Mouse (Mus musculus) lung, postnatal 14 days (tissue): ENCODE data around the gene Spryd4.
A peak's percentile ranks its signal among the peaks of the same experiment; 100 is the strongest.
"Not testable (repeated sequence)": the region's sequence is repeated elsewhere in the genome, so short reads cannot be mapped to it uniquely, and the experiment has no call there.

Source experiments
- DNase-seq: peaks from one replicate; pipeline ENCODE4 v3.0.0; 2021

The Spryd4 gene

DNA sequence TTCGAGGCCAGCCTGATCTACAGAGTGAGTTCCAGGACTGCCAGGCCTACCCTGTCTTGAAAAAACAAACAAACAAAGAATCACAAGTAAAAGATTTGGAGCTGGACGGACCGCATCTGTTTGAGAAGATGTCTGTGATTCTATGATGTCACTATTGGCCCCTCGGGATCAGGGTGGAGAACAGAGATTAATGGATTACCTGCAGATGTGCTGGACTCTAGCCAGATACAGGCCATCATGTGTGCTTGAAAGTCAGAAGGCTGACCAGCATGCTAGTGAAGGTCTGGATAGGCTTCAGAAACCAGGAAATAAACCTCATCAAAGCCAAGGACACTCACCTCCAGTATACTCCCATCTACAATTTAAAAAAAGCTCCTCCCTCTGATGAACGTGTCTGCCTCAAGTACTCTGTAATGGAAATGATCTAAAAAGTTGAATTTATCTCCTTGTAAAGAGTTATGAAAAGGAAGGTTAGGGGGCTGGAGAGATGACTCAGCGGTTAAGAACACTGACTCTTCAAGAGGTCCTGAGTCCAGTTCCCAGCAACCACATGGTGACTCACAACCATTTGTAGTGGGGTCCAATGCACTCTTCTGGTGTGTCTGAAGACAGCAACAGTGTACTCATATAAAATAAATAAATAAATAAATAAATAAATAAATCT lies 26.2 kb downstream of the Spryd4 start:
- no peak for DNase-seq

DNA sequence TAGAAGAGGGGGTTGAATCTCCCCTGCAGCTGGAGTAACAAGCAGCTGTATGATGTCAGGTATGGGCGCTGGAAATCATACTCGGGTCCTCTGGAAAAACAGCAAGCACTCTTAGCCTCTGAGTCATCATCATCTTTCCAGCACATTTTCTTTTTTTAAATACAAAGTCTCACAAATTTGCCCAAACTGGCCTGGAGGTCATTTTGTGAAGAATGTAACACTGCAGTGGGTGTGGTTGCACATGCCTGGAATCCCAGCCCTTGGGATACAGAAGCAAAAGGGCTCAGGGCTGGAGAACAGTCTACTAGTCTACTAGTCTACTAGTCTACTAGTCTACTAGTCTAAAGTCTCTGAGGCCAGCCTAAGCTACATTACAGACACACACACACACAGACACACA lies 27.3 kb downstream of the Spryd4 start:
- no peak for DNase-seq

DNA sequence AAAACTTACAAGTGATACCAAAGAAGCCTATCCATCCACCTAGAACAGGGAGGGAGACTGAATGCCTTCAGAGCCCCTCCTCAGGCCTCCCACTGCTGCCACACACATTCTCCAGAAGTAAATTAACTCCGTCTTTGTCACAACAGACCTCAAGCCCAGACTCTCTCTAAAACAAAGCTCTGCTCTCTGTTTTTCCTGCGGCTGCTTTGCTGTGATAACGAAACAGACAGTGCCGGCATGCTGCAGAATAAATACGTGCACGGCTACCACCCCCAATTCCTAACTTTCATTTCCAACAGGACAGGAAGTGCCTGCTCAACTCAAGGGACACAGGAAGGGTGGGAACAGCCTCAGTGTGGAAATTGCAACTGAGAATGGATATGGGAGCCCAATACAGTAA lies 31.6 kb downstream of the Spryd4 start, which contains the start of gene Rbms2:
TSS of gene Rbms2 (minus strand) at position 309 of the 400 bp plus-strand sequence.
- peak; percentile 61 for DNase-seq

DNA sequence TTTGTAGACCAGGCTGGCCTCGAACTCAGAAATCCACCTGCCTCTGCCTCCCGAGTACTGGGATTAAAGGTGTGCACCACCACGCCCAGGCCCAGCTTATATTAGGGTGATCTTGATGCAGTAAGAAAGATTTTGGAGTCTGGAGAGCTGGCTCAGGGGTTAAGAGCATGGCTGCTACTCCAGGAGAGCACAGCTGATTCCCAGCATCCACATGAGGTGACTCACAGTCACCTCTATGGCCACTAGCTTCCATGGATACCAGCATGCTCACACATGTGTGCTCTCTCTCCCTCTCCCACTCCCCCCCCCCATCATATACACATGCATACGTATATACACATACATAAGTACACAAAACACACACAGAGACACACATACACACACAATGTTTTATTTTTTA lies 34.3 kb downstream of the Spryd4 start:
- DNase-seq, result no peak

DNA sequence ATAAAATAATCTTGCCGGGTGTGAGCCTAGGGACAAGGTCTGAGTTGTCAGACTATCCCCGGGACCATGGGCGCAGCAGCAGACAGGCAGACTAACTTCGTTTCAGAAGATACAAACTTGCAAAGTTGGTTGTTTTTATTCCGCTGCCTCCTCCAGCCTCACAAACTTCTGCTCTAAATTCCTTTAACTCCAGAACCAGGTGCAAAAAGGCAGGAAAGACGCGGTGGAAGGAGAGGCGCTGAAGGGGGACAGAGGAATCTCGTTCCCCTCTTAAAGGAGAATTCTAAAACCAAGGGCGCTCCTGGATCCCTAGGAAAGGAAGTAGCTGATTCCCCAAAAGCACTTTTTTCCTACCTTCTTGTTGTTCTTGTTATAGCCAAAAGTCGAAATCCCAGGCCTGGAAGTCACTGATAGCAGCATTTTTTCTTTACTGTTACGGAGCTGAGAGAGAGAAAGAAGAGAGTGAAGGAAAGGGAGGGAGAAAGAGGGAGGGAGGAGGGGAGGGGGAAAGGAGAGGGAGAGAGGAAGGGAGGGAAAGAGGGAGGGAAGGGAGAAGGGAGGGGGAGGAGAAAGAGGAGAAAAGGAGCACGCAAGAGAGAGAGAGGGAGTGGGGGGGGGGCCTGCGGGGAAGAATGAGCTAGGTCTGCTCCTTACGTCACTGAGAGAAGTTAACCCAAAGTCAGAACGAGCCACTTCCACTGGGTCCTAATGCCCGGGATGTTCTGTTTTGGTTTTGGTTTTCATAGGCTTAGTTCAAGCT lies 35.4 kb downstream of the Spryd4 start:
- DNase-seq, result peak; percentile 66

DNA sequence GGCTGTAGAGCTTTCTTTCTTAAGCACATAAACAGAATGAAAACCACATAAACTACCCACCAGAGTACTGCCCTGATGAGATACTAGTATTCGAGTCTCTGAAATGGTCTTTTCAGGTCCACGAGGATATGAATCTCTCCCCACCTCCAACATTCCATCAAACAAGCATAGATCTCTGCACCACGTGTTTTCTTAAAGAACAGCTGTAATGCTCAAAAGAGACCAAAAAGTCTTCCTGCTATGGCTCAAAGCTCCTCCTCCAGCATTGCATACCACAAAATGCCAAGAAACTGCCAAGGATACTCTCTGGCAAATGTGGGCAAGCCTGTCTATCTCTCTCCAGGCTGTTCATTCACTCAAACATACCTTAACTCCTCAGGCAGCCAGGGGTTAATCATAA lies 36.3 kb downstream of the Spryd4 start:
- DNase-seq, result no peak

DNA sequence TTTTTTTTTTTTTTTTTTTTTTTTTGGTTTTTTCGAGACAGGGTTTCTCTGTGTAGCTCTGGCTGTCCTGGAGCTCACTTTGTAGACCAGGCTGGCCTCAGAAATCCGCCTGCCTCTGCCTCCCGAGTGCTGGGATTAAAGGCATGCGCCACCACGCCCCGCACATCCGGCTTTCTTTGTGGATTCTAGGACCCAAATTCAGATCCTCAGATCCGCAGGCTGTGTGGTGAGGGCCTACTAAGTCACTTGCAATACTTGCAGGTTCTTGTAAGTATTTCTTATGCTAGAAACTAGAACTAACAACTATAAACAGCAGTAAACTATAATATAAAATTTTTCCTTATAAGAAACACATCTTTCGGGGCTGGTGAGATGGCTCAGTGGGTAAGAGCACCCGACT lies 40.3 kb downstream of the Spryd4 start:
- not testable (repeated sequence) for DNase-seq

DNA sequence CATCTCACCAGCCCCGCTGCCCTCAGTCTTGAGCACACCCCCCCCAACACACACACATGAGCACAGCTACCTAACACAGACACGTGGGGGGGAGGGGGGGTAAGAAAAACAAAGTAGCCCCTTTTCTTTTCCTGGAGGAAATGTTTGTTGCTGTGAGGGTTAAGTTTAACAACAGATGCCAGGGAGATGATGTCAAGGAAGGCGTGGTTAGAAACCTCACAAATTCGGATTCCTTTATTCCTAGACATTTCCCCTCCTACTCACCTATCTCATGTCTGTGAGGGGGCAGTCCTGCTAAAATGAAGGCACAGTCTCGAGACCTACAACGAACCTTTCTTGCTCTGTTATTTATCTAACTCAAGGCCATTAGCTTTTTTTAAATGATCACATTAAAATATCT lies 44.5 kb downstream of the Spryd4 start:
- DNase-seq, result no peak

DNA sequence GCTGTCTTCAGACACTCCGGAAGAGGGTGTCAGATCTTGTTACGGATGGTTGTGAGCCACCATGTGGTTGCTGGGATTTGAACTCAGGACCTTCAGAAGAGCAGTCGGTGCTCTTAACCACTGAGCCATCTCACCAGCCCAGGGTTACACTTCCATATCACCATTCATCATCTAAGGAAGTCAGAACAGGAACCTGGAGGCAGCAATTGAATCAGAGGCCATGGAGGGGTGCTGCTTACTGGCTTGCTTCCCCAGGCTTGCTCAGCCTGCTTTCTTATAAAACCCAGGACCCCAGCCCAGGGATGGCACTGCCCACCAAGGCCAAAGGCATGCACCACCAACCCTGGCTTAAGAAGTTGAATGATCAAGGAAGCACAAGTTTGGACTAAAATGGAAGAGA lies 45.9 kb downstream of the Spryd4 start:
- not testable (repeated sequence) for DNase-seq
